Mouse (Mus musculus): Measurements from ENCODE around the gene Tmc2. TPM values are rescaled to one million over a fixed set of nuclear protein-coding genes. Genes with fewer than 3 reads are reported as not detected.

Gene Tmc2
- polyA plus RNA-seq, 1 experiment, result not detected

GRCm38 (mm10) chr2:130262398-130262797 lies 67.4 kb downstream of the Tmc2 start:
- 78% methylated on average over 2 of the region's 2 CpGs for WGBS
- no peak for DNase-seq

GRCm38 (mm10) chr2:130265520-130265919 lies 70.5 kb downstream of the Tmc2 start:
- no peaks in the 10 kb centered on the region for H3K36me3 ChIP-seq (ENCODE audit: control insufficient read depth, insufficient read depth, low read length)
- DNase-seq, result no peak
- 92% methylated on average over 1 of the region's 1 CpGs for WGBS
- no peaks in the 10 kb centered on the region for H3K27me3 ChIP-seq (ENCODE audit: control insufficient read depth, insufficient read depth, low read length)
- no peaks in the 10 kb centered on the region for H3K4me1 ChIP-seq (replicated peaks; ENCODE audit: control insufficient read depth, insufficient read depth, low read length)
- no peak overlapping the region for H3K4me3 ChIP-seq (ENCODE audit: control insufficient read depth, insufficient read depth, low read length)
- H3K27ac ChIP-seq (ENCODE audit: control insufficient read depth, insufficient read depth, low read length), result no peak overlapping the region
- TF ChIP-seq POLR2A (IDR thresholded peaks at IDR 0.05; ENCODE audit: control insufficient read depth, extremely low read depth, insufficient read depth, low read length, poor library complexity) (no peak), CTCF (IDR thresholded peaks at IDR 0.05; ENCODE audit: borderline replicate concordance, control insufficient read depth, extremely low read depth, insufficient read depth, low read length, poor library complexity) (no peak)

More at GRCm38 (mm10) chr2:130262398-130262797, 67.4 kb downstream of the Tmc2 start:
- Histone ChIP-seq H3K4me1 (replicated peaks; ENCODE audit: control insufficient read depth, insufficient read depth, low read length) (no peaks in the 10 kb centered on the region), H3K27me3 (ENCODE audit: control insufficient read depth, insufficient read depth, low read length) (no peaks in the 10 kb centered on the region), H3K4me3 (ENCODE audit: control insufficient read depth, insufficient read depth, low read length) (no peak overlapping the region), H3K36me3 (ENCODE audit: control insufficient read depth, insufficient read depth, low read length) (no peaks in the 10 kb centered on the region), H3K27ac (ENCODE audit: control insufficient read depth, insufficient read depth, low read length) (no peak overlapping the region)
- TF ChIP-seq POLR2A (IDR thresholded peaks at IDR 0.05; ENCODE audit: control insufficient read depth, extremely low read depth, insufficient read depth, low read length, poor library complexity), result no peak
- no peak for TF ChIP-seq CTCF (IDR thresholded peaks at IDR 0.05; ENCODE audit: borderline replicate concordance, control insufficient read depth, extremely low read depth, insufficient read depth, low read length, poor library complexity)

- Histone ChIP-seq H3K4me3 (ENCODE audit: control insufficient read depth, insufficient read depth, low read length) (no peak overlapping the region), H3K36me3 (ENCODE audit: control insufficient read depth, insufficient read depth, low read length) (no peaks in the 10 kb centered on the region), H3K4me1 (replicated peaks; ENCODE audit: control insufficient read depth, insufficient read depth, low read length) (no peaks in the 10 kb centered on the region), H3K27ac (ENCODE audit: control insufficient read depth, insufficient read depth, low read length) (no peak overlapping the region), H3K27me3 (ENCODE audit: control insufficient read depth, insufficient read depth, low read length) (no peaks in the 10 kb centered on the region)
- TF ChIP-seq POLR2A (IDR thresholded peaks at IDR 0.05; ENCODE audit: control insufficient read depth, extremely low read depth, insufficient read depth, low read length, poor library complexity) (no peak), CTCF (IDR thresholded peaks at IDR 0.05; ENCODE audit: borderline replicate concordance, control insufficient read depth, extremely low read depth, insufficient read depth, low read length, poor library complexity) (no peak)
- no peak for DNase-seq
- 88% methylated on average over 7 of the region's 7 CpGs for WGBS
Observed at GRCm38 (mm10) chr2:130268074-130268473, 73.1 kb downstream of the Tmc2 start.

- no peaks in the 10 kb centered on the region for H3K27me3 ChIP-seq (ENCODE audit: control insufficient read depth, insufficient read depth, low read length)
- peaks cover 26% of the 10 kb centered on the region for H3K36me3 ChIP-seq (ENCODE audit: control insufficient read depth, insufficient read depth, low read length)
- no peak for TF ChIP-seq POLR2A (IDR thresholded peaks at IDR 0.05; ENCODE audit: control insufficient read depth, extremely low read depth, insufficient read depth, low read length, poor library complexity)
- 0 out of 2 replicates have a peak, but pooled peaks have one; percentile 10 for TF ChIP-seq CTCF (IDR thresholded peaks at IDR 0.05; ENCODE audit: borderline replicate concordance, control insufficient read depth, extremely low read depth, insufficient read depth, low read length, poor library complexity)
- H3K4me3 ChIP-seq (ENCODE audit: control insufficient read depth, insufficient read depth, low read length), result peak overlapping the region; percentile 64
- DNase-seq, result no peak
- peak overlapping the region; percentile 49 for H3K27ac ChIP-seq (ENCODE audit: control insufficient read depth, insufficient read depth, low read length)
- under 1% methylated on average over 14 of the region's 14 CpGs for WGBS
- H3K4me1 ChIP-seq (replicated peaks; ENCODE audit: control insufficient read depth, insufficient read depth, low read length), result peaks cover 7% of the 10 kb centered on the region; the same call in 1 of the 2 replicates
Observed at GRCm38 (mm10) chr2:130273732-130274131, 78.7 kb downstream of the Tmc2 start.

GRCm38 (mm10) chr2:130274149-130274861 lies 79.3 kb downstream of the Tmc2 start, which contains the start of gene Nop56:
Gene Nop56, plus strand, starts transcription at chr2:130274430.
- under 1% methylated on average over 68 of the region's 68 CpGs for WGBS
- peak within 1 kb of the TSS; percentile 73 for H3K4me3 ChIP-seq (ENCODE audit: control insufficient read depth, insufficient read depth, low read length)

GRCm38 (mm10) chr2:130274862-130275261 lies 79.9 kb downstream of the Tmc2 start:
- 3% methylated on average over 10 of the region's 10 CpGs for WGBS
- peaks cover 33% of the 10 kb centered on the region for H3K36me3 ChIP-seq (ENCODE audit: control insufficient read depth, insufficient read depth, low read length)
- DNase-seq, result no peak

More at GRCm38 (mm10) chr2:130274149-130274861, 79.3 kb downstream of the Tmc2 start, which contains the start of gene Nop56:
- H3K36me3 ChIP-seq (ENCODE audit: control insufficient read depth, insufficient read depth, low read length), result peaks cover 28% of the 10 kb centered on the region
- peaks cover 7% of the 10 kb centered on the region; the same call in 1 of the 2 replicates for H3K4me1 ChIP-seq (replicated peaks; ENCODE audit: control insufficient read depth, insufficient read depth, low read length)
- TF ChIP-seq POLR2A (IDR thresholded peaks at IDR 0.05; ENCODE audit: control insufficient read depth, extremely low read depth, insufficient read depth, low read length, poor library complexity) (peak; percentile 100), CTCF (IDR thresholded peaks at IDR 0.05; ENCODE audit: borderline replicate concordance, control insufficient read depth, extremely low read depth, insufficient read depth, low read length, poor library complexity) (no peak)
- H3K27ac ChIP-seq (ENCODE audit: control insufficient read depth, insufficient read depth, low read length), result peak within 1 kb of the TSS; percentile 59
- DNase-seq, result peak; percentile 99
- H3K27me3 ChIP-seq (ENCODE audit: control insufficient read depth, insufficient read depth, low read length), result no peaks in the 10 kb centered on the region

More at GRCm38 (mm10) chr2:130274862-130275261, 79.9 kb downstream of the Tmc2 start:
- Histone ChIP-seq H3K27me3 (ENCODE audit: control insufficient read depth, insufficient read depth, low read length) (no peaks in the 10 kb centered on the region), H3K4me1 (replicated peaks; ENCODE audit: control insufficient read depth, insufficient read depth, low read length) (peaks cover 7% of the 10 kb centered on the region; the same call in 1 of the 2 replicates), H3K4me3 (ENCODE audit: control insufficient read depth, insufficient read depth, low read length) (peak overlapping the region; percentile 73), H3K27ac (ENCODE audit: control insufficient read depth, insufficient read depth, low read length) (0 out of 2 replicates have a peak overlapping the region, but pooled peaks have one; percentile 2)
- TF ChIP-seq CTCF (IDR thresholded peaks at IDR 0.05; ENCODE audit: borderline replicate concordance, control insufficient read depth, extremely low read depth, insufficient read depth, low read length, poor library complexity) (no peak), POLR2A (IDR thresholded peaks at IDR 0.05; ENCODE audit: control insufficient read depth, extremely low read depth, insufficient read depth, low read length, poor library complexity) (no peak)

Data from thymus, adult 2 months (tissue).